Mouse (Mus musculus) adipose tissue, adult 10 weeks (tissue): ENCODE data around the gene Dhrs1. TPM values are rescaled to one million over a fixed set of nuclear protein-coding genes. Genes with fewer than 3 reads are reported as not detected.

Experiments
- polyA plus RNA-seq: library from polyadenylated mRNA; stranded (reverse); fragments of 350-450 nt; fragmentation: Illumina TruSeq; extraction: RNeasy Lipid Tissue Mini Kit (QIAGEN cat#74804); gene quantifications from one replicate; pipeline ENCODE4 v1.2.3, GENCODE M21; 2014; ENCODE audit warnings: low read depth, low replicate concordance

Dhrs1 gene
- polyA plus RNA-seq = 77.8 TPM

DNA sequence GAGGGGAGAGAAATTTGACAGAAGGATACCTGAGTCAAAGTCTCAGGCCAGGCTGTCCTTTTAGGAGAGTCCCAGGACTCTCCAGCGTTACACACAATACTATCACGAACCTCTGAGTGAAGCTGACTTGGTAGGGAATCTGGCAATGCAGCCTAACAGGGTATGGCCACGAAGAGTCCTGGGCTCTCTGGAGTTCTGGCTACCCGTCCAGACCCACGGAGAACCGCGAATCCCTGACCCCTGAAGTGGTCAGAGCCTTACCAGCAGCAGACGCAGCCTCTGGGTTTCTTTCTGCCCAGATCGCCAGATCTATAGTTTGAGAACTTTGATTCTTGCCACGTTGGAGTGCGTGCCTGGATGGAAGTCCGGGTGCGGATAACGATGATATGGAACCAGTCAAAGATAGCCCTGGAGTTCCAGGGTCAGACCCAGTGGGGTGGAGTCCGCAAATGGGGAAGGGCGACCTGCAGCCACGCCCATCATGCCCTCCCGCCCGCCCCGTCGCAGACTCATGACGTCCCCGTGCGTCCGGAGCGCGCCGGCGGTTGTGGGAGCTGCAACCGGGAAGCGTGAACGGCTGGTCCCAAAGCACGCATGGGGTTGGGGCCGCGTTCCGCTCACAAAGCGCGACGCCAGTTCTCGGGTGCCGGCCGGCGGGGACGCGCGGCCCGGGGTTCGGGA lies at the start of gene Dhrs1, which contains the start of gene Nop9:
TSS of gene Dhrs1 (minus strand) at position 511 of the 681 bp plus-strand sequence.
TSS of gene Nop9 (plus strand) at position 514 of the 681 bp plus-strand sequence.

DNA sequence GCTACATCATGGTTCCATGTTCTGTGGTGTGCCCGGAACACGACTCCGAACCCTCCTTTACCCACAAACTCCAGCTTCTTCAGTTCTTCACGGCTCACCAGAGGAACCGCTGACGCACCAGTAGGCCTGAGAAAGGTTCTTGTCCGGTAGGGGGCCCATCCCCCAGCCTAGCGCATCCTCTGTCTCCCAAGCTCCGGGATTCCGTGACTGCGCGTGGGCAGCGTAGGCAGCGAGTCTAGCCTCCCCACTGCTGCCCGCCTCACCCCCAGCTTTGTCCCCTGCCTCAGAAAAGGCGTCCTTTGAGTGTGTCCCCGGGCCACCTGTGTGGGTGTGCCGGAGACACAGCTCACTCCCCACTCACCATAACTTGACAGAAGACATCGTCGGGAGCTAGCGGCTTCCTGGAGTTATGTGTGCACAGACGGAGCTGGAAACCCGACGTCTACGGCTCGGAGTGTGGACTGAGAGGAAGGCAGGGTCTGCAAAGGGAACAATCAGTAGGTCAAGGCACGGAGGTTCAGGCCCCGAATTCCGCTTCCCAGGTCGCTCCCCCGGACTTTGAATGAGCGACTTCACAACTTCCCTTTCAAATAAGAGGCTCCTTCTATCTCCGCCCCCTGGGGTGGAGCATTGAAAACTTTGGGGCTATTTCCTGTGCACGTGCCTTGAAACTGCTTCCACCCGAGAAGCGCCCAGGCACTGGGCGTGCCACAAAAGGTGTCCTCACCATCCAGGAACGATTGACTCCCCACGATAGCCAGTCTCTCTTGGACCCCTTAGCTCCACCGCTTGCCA lies 43.0 kb upstream of the Dhrs1 start, which contains the start of gene Ripk3:
TSS of gene Ripk3 (minus strand) at position 610 of the 795 bp plus-strand sequence.

DNA sequence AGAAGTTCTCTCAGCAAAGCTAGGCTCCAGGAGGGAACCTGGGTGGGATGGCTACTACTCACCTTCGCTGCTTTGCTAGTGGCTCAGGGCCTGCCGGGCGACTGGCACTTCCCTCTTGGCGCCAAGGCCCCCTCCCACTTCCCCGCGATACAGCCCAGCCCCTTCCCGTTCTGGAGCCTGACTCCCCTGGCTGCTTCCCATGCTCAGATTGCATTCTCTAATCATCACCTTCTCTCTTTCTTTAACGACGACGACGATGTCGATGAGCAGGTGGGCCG lies 38.4 kb upstream of the Dhrs1 start, which contains the start of gene Adcy4:
TSS of gene Adcy4 (minus strand) at position 138 of the 278 bp plus-strand sequence.

GRCm38 (mm10) chr14:55765696-55766095 lies 20.2 kb upstream of the Dhrs1 start, which contains the start of gene Ltb4r1:
TSS of gene Ltb4r1 (plus strand) at chr14:55765962.

GRCm38 (mm10) chr14:55761163-55761562 lies 15.7 kb upstream of the Dhrs1 start, which contains the start of gene Ltb4r2:
TSS of gene Ltb4r2 (plus strand) at chr14:55761428.

GRCm38 (mm10) chr14:55758363-55758784 lies 12.9 kb upstream of the Dhrs1 start, which contains the start of gene Cideb:
TSS of gene Cideb (minus strand) at chr14:55758458.

DNA sequence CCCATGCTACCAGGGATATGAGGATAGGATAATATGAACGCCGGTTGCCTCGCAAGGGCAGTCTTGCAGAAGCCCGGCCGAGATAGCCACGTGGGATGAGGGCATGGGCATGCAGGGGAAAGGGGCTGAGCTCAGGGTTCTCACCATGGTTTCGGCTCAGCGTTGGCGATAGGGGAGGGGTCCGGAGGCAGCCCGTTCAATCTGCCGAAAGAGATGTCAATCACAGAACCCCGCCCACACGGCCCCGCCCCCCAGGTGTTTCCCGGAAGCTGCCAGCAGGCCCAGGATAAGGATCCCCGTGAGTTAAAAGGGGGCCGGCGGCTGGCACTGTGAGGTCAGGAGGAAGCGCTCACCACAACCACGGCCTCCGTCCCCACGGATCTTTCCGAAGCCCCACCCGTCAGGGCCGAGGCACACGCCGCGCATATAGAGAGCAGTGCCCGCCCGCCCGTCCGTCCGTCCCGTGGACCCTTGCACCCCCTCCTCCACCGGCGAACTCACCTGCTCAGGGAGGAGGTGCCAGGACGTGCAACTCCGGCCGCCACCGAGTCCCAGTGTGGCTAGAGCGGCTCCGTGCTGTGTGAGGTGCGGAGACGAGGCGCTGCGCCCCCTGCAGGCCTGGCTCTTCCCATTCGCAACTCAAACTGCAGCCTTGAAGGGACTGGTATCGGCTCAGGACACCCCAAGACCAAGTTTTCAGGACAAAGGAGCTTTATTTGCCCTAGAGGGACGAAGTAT lies 23.6 kb downstream of the Dhrs1 start, which contains the start of gene Rabggta:
TSS of gene Rabggta (minus strand) at position 564 of the 738 bp plus-strand sequence.

GRCm38 (mm10) chr14:55713729-55714122 lies 31.8 kb downstream of the Dhrs1 start, which contains the start of gene Tgm1:
TSS of gene Tgm1 (minus strand) at chr14:55713926.

Other genes with a start within 250 kb of the Dhrs1 start
- gene Cpne6, start 235.2 kb downstream of the Dhrs1 start, polyA plus RNA-seq = not detected
- not detected for gene Nrl, start 220.7 kb downstream of the Dhrs1 start, polyA plus RNA-seq
- 33.9 TPM for gene Pck2, start 205.4 kb downstream of the Dhrs1 start, polyA plus RNA-seq
- 139 TPM for gene Dcaf11, start 185.7 kb downstream of the Dhrs1 start, polyA plus RNA-seq
- gene A730061H03Rik, start 185.3 kb downstream of the Dhrs1 start, polyA plus RNA-seq = 1.9 TPM
- gene Fitm1, start 170.1 kb downstream of the Dhrs1 start, polyA plus RNA-seq = 0.46 TPM
- gene Psme1, start 167.6 kb downstream of the Dhrs1 start, polyA plus RNA-seq = 110 TPM
- gene Emc9, start 160.4 kb downstream of the Dhrs1 start, polyA plus RNA-seq = 40.1 TPM
- 153 TPM for gene Psme2, start 154.6 kb downstream of the Dhrs1 start, polyA plus RNA-seq
- 20.2 TPM for gene Rnf31, start 154.0 kb downstream of the Dhrs1 start, polyA plus RNA-seq
- 46.8 TPM for gene Irf9, start 142.1 kb downstream of the Dhrs1 start, polyA plus RNA-seq
- gene Rec8, start 127.7 kb downstream of the Dhrs1 start, polyA plus RNA-seq = 25.8 TPM
- gene Ipo4, start 109.7 kb downstream of the Dhrs1 start, polyA plus RNA-seq = 45.8 TPM
- gene Gm49378, start 107.8 kb downstream of the Dhrs1 start, polyA plus RNA-seq = 0.86 TPM
- gene Tm9sf1, start 101.9 kb downstream of the Dhrs1 start, polyA plus RNA-seq = 96.9 TPM
- 5.4 TPM for gene Tssk4, start 95.5 kb downstream of the Dhrs1 start, polyA plus RNA-seq
- 46.3 TPM for gene Mdp1, start 85.2 kb downstream of the Dhrs1 start, polyA plus RNA-seq
- gene Gmpr2, start 73.7 kb downstream of the Dhrs1 start, polyA plus RNA-seq = 25.4 TPM
- gene Nedd8, start 73.6 kb downstream of the Dhrs1 start, polyA plus RNA-seq = 186 TPM
- gene Tinf2, start 63.9 kb downstream of the Dhrs1 start, polyA plus RNA-seq = 14.4 TPM
- 2.5 TPM for gene Tgm1, start 31.8 kb downstream of the Dhrs1 start, polyA plus RNA-seq
- 28.8 TPM for gene Rabggta, start 23.4 kb downstream of the Dhrs1 start, polyA plus RNA-seq
- gene Nop9, start within 50 bp of the Dhrs1 start, polyA plus RNA-seq = 15.5 TPM
- 5.3 TPM for gene Cideb, start 12.8 kb upstream of the Dhrs1 start, polyA plus RNA-seq
- gene Ltb4r2, start 15.7 kb upstream of the Dhrs1 start, polyA plus RNA-seq = 0.77 TPM
- 2.9 TPM for gene Ltb4r1, start 20.3 kb upstream of the Dhrs1 start, polyA plus RNA-seq
- 9.6 TPM for gene Adcy4, start 38.4 kb upstream of the Dhrs1 start, polyA plus RNA-seq
- 3.7 TPM for gene Ripk3, start 43.2 kb upstream of the Dhrs1 start, polyA plus RNA-seq
- 8.8 TPM for gene Nfatc4, start 77.5 kb upstream of the Dhrs1 start, polyA plus RNA-seq
- 4.7 TPM for gene Nynrin, start 108.3 kb upstream of the Dhrs1 start, polyA plus RNA-seq
- 0.21 TPM for gene Cbln3, start 138.7 kb upstream of the Dhrs1 start, polyA plus RNA-seq
- 19.3 TPM for gene Khnyn, start 139.3 kb upstream of the Dhrs1 start, polyA plus RNA-seq
- 52.9 TPM for gene Sdr39u1, start 154.6 kb upstream of the Dhrs1 start, polyA plus RNA-seq
- gene Cma1, start 199.0 kb upstream of the Dhrs1 start, polyA plus RNA-seq = 7.3 TPM
- not detected for gene Cma2, start 205.3 kb upstream of the Dhrs1 start, polyA plus RNA-seq